Mouse (Mus musculus) urinary bladder, postnatal 36 days (tissue): Measurements from ENCODE around the gene Ino80d.
A peak's percentile ranks its signal among the peaks of the same experiment; 100 is the strongest.

Experiments used
- DNase-seq, 2 experiments: peaks; one replicate each; pipeline ENCODE4 v3.0.0; 2022; ENCODE audit warnings: low spot score in 2 of 2, mixed read lengths in 1 of 2

Ino80d gene

DNA sequence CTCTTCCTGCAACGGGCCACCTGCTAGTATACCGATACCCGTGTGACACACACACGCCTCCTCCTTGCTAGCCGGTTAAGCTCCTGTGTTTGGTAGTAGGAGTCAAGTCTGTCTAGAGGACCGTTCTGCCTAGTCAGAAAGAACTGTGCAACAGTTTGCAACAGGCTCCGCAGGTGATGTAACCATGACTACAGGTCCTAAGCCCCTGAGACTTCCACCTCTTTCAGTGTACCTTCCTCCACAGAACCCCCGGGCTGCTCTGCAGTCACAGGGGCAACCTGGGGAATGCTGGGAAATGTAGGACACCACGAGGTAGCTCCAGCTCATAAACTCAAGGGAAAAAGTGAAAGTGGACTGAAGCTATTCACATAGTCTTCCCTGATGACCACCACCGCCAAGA lies 123.4 kb downstream of the Ino80d start:
- DNase-seq = no peak

- no peak for DNase-seq
Measured at GRCm38 (mm10) chr1:62987561-62987960, 126.9 kb downstream of the Ino80d start.

DNA sequence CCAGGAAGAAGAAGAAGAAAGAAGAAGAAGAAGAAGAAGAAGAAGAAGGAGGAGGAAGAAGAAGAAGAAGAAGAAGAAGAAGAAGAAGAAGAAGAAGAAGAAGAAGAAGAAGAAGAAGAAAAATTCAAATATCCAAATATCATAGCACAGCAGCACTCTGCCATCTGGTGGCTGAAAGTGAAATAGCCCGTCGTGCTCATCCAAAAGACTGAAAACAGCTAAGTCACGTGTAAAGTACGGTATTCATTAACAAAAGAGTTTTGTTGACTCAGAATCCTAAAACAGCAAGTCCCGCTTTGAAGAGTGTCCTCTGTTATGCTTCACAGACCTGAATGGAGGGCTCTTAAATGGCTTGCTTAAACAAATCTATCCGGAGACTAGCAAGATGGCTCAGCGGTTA lies 128.2 kb downstream of the Ino80d start:
- DNase-seq = peak; percentile 31 to 37

- peak; percentile 20 to 42 for DNase-seq
Measured at GRCm38 (mm10) chr1:62984566-62984965, 129.9 kb downstream of the Ino80d start.

DNA sequence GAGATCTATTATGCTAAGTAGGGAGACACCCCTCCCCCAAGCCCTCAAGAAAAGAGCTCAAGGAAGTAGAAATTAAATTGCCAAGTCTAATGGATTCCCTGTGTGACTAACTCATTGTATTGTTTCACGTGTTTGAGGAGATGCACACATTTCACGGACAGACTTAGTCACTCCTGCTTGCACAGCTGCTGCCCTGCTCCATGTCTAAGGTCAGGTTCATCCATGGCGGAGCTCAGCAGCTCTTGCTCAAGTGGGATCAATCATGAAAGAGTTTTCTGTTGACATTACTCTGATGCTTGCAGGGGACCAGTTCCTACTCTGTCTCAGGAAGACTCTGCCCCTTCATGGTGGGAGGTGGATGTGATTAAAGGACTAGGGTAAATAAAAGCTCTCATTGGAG lies 137.7 kb downstream of the Ino80d start:
- DNase-seq = no peak

DNA sequence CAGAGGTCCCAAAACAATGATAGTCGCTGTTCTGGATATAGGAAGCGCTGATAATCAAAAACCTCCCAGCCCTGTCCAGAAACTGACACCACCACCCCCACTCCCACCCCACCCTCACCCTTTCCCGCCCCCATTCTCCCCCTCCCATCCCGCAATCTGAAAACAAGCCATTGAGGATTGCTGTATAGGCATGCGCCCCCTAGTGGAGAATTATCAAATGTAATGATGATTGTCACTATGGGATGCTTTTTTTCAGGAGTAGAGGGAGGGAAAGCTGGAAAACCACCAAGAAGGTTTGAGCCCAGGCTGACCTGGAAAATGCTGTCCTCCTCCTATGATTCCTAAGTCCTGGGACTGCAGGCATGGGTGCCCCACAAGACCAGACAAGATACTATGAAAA lies 147.6 kb downstream of the Ino80d start:
- DNase-seq = no peak

GRCm38 (mm10) chr1:62964291-62964690 lies 150.2 kb downstream of the Ino80d start:
- peak; percentile 35 to 52 for DNase-seq

DNA sequence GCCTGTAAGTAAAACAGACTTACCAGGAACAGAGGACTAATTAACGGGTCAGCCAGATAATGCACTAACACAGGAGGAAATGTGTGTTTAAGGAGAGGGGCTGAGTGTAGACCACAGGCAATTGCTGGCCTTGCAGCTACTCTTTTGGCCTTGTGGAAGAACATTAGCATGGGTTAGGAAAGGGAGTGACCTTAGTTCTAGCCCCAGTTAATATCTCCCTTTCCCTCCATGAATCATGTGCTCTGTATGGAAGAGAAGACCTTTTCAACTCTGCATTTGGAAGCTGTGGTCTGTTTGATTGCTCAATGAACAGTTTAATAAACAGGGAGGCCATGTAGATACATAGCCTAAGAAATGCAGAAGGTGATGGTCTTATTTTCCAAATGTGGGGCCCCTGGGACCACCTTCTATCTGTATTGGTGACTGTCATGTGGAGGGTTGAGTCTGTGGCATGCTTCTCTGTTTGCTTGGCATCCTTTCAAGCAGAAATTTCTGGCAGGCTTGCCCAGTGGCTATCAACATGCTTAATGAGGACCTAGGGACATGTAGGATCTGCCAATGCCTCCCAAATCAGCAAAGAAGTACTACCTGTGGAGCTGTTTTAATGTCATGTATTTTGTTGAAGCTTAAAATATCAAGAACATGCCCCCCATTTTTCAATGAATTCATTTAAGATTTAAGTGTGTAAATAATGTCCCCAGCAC lies 157.4 kb downstream of the Ino80d start:
- DNase-seq = no peak

GRCm38 (mm10) chr1:62956526-62956925 lies 157.9 kb downstream of the Ino80d start:
- DNase-seq = no peak

DNA sequence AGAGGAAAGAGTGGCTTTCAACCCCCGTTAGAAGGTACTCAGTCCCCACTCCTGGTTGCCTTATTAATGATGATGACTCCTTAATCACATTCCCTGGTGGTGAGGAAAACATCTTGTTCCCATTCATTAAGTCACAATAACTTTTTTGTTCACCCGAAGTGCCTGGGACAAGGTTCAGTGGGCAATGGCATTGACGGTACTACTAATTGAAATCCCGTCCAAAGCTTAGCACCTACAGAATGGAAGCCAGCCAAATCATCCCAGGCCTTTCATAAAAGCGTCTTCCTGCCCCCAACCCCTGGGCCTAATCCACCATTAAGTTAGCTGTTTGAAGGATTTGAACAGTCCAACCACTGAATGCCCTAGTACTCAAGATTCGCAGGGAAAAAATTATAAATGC lies 159.1 kb downstream of the Ino80d start:
- no peak for DNase-seq

- no peak for DNase-seq
Measured at GRCm38 (mm10) chr1:62953036-62953435, 161.4 kb downstream of the Ino80d start.

- no peak for DNase-seq
Measured at GRCm38 (mm10) chr1:62952319-62952718, 162.1 kb downstream of the Ino80d start.

DNA sequence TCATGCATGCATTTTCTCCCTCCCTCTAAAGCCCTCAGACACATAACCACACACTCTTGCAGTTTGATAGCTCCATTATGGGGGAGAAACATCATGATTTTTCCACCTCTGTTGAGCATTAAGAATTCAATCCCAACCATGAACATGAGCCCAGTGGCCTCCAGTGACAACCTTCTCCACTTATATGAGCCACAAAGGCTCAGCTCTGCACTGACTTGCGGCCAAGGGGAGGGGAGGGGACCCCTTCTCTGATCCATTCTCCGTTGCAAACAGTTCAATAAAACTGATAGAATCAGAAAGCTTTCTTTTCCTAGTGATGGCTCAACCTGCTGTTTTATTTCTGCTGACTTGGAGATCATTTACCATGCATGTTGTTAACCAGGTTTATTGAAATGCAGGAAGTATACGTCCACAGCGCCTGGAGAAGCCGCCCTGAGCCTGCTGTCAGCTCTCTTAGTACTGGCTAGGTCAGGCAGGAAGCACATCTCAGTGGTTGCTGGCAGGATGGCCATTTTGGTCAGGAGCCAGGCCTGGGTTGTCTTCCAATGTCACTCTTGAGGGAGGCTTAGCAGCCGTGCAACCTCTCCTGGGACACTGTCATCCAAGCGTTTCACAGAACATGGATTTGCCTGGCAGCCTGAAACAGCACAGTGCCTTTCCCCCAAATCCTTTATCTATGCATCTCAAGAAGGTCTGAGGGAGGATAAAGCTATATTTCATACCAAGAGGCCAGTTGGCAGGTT lies 163.2 kb downstream of the Ino80d start:
- DNase-seq = peak in 1 of 2 experiments; percentile 48

GRCm38 (mm10) chr1:62950526-62950925 lies 163.9 kb downstream of the Ino80d start:
- no peak for DNase-seq

DNA sequence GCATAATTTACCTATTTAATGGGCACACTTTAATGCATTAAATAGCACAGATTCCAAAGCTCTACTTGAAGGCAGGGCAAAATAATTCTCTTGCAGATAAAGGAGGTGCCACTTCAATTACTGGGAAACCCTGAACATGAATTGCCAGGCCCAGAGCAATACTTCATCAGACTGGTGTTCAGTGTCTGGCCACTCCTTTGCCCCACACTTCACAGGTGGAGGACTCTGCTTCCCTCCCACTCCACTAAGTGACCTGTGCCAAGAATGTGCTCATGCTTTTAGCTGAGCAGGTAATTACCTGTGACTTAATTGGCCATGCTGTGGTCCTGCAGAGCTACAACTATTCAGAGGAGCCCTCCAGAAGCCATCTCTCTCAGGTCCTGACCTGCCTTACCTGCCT lies 166.7 kb downstream of the Ino80d start:
- DNase-seq = no peak

- no peak for DNase-seq
Measured at GRCm38 (mm10) chr1:62946987-62947386, 167.5 kb downstream of the Ino80d start.

DNA sequence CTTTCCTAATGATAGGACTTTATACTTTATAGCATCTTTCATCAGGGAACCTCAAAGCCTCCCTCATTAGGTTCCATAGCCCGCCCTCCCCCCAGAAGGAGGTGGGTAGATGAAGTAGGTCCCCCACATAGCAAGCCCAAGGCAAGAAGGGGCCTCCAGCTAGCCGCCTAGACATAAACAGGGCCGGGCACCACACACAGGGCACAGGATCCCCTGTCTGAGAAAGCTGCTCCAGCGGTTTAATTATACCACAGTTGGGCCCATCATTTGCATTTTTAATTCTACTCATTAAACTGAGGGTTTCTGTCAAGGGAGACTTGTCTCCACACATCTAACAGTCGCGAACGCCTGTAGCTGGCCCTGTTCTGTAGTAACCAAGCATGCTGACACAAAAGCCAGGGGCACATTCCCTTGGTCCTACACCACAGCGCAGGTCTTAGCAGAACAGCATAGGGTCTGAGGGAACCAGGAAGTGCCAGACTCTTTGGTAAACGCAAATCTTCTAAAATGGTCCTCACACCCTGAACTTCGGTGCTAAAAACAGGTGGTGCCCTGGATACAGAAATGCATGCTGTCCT lies 179.6 kb downstream of the Ino80d start:
- DNase-seq = no peak

GRCm38 (mm10) chr1:62934100-62934513 lies 180.4 kb downstream of the Ino80d start:
- no peak for DNase-seq

GRCm38 (mm10) chr1:62933288-62934099 lies 181.0 kb downstream of the Ino80d start:
- no peak for DNase-seq

DNA sequence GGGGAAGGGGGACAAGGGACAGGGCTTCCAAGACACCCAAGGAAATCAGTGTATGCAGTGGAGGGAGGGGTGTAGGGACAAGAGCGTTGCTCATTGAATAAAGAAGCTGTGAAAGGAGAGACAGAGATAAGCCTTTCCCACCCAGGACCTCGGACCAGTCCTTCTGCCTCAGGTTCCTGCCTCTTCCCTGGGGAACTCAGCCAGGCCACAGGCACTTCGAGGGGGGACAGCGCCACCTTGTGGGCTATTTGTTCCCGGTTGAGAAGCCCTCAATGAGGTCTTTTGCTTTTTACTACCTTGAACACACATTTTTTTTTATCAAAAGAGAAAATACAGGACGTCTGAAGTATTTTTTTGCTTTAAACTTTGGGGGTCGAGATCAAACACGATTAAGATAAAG lies 185.0 kb downstream of the Ino80d start:
- DNase-seq = peak; percentile 79 to 80

DNA sequence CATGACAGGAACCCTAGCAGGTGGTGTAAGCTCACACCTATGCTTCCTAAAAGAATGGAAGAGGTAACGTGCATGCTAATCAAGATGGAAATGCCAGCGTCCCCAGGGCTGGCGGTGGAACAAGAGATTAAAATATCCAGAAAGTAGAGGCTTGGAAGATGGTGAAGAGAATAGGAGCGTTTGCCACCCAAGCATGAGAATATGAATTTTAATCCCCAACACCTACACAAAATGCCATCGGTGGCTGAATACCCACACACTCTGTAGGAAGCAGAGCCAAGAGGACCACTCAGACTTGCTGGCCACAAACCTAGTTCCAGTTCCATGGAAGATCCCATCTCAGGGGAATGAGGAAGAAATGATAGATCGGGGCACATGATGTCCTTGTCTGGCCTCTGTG lies 195.2 kb downstream of the Ino80d start:
- no peak for DNase-seq

- no peak for DNase-seq
Measured at GRCm38 (mm10) chr1:62916609-62917008, 197.9 kb downstream of the Ino80d start.
